Mouse (Mus musculus) hindbrain, embryonic 15.5 days (tissue): ENCODE measurements around the gene Spib. TPM values are rescaled to one million over a fixed set of nuclear protein-coding genes. Genes with fewer than 3 reads are reported as not detected.

Source experiments
- ATAC-seq: fragments of 200-750 bp; cut with Nextera tagmentation; 2 replicates; pipeline ENCODE4 v1.8.0; 2017; ENCODE audit warnings: low read depth, moderate number of reproducible peaks, moderate TSS enrichment; ENCODE audit not compliant: low FRiP score
- H3K27ac ChIP-seq: fragments of 300-500 bp; sonication (generic); replicated peaks from 2 replicates; pipeline ENCODE4 v1.5.1; 2015; ENCODE audit warnings: mild to moderate bottlenecking, inconsistent platforms
- H3K27me3 ChIP-seq: fragments of 300-500 bp; sonication (generic); 2 replicates; pipeline ENCODE4 v1.6.1; 2015; ENCODE audit warnings: control low read depth, inconsistent platforms
- H3K36me3 ChIP-seq: fragments of 300-500 bp; sonication (generic); 2 replicates; pipeline ENCODE4 v1.6.1; 2015; ENCODE audit warnings: control low read depth, inconsistent platforms
- H3K4me1 ChIP-seq: fragments of 300-500 bp; sonication (generic); replicated peaks from 2 replicates; pipeline ENCODE4 v1.6.1; 2015; ENCODE audit warnings: control low read depth, inconsistent platforms
- H3K4me2 ChIP-seq: fragments of 300-500 bp; sonication (generic); 2 replicates; pipeline ENCODE4 v1.6.1; 2015; ENCODE audit warnings: moderate library complexity, mild to moderate bottlenecking, inconsistent platforms
- H3K4me3 ChIP-seq: fragments of 300-500 bp; sonication (generic); 2 replicates; pipeline ENCODE4 v1.5.1; 2015; ENCODE audit warnings: mild to moderate bottlenecking, inconsistent platforms
- H3K9ac ChIP-seq: fragments of 300-500 bp; sonication (generic); 2 replicates; pipeline ENCODE4 v1.6.1; 2015; ENCODE audit warnings: inconsistent platforms
- H3K9me3 ChIP-seq: fragments of 300-500 bp; sonication (generic); 2 replicates; pipeline ENCODE4 v1.6.1; 2016; ENCODE audit warnings: control low read depth, inconsistent platforms
- WGBS: fragments of 180-500 bp; shearing (Covaris S2); methylation state at CpG from one replicate; pipeline ENCODE4 v1.1.7; 2015; 5-methylcytosine and 5-hydroxymethylcytosine counted together
- polyA plus RNA-seq: library from polyadenylated mRNA; unstranded; fragments of >200 nt; fragmentation: Nextera tagmentation; extraction: Ambion mirVana; gene quantifications from 2 replicates; pipeline ENCODE4 v1.2.1, GENCODE M21; 2015

Spib gene
- polyA plus RNA-seq, 1 experiment from 2014 or later = not detected

DNA sequence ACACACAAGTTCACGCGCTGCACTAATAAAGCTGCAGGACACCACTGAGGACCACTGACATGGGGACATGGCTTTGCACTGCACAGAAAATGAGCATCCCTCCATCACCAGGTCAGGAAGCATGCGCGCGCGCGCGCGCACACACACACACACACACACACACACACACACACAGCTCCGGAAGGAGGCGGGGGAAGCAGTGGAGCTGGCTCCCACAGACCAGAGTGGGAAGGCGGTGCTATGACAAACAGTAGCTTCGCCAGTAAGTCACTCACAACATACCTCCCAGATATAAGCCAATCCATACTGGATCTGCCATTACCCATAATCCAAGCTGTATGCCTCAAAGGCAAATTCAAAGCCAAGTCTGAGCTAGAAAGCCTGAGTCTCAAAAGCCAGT lies 15.2 kb upstream of the Spib start:
- Histone ChIP-seq H3K9ac (no peak overlapping the region), H3K27ac (no peak overlapping the region), H3K9me3 (no peaks in the 10 kb centered on the region), H3K36me3 (peaks cover 12% of the 10 kb centered on the region), H3K4me2 (peak overlapping the region; percentile 99; the same call in 1 of the 2 replicates), H3K4me3 (no peak overlapping the region), H3K27me3 (no peaks in the 10 kb centered on the region), H3K4me1 (peaks cover 13% of the 10 kb centered on the region)
- WGBS = 95% methylated on average over 13 of the region's 13 CpGs
- no peak for ATAC-seq

DNA sequence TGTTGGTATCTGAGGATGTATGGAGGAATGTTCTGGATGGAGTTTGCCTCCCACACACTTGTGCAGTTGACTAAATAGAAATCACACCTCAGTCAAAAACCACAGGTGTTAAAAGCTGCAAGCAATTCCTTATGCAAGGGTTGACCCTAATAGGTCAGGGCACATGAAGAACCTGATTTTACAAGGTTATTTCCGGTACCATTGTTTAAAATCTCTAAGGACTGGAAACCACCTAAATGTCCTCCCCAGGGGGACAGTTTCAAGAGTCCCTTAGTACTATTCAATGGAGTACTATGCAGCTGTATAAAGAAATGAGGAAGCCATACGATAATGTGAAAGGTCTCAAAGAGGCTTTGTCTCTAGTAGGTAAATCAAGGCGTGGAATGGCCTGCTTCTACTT lies 14.4 kb upstream of the Spib start:
- Histone ChIP-seq H3K4me2 (no peak overlapping the region), H3K9ac (no peak overlapping the region), H3K9me3 (no peaks in the 10 kb centered on the region), H3K36me3 (peaks cover 9% of the 10 kb centered on the region), H3K27me3 (no peaks in the 10 kb centered on the region), H3K27ac (no peak overlapping the region), H3K4me1 (peaks cover 13% of the 10 kb centered on the region), H3K4me3 (no peak overlapping the region)
- WGBS = 98% methylated on average over 3 of the region's 3 CpGs
- no peak for ATAC-seq

DNA sequence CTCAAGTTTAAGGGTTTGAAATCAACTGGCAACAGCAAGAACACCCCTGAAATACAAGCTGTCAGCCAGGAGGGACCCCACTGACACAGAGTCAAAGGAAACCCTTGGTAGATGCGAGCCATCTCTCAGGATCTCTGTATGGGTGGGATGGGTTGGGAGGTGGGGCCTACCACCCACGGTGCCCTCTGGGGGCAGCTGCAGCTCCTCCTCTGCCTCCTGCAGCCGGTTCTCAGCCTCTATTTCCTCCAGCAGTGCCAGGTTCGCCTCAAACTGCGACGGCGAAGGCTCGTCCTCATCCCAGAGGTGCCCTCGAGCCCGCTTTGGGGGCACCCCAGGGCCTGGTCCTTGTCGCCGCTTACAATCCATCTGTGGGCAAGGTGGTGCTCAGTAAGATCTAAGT lies 11.2 kb upstream of the Spib start:
- H3K36me3 ChIP-seq = peaks cover 6% of the 10 kb centered on the region; the same call in 1 of the 2 replicates
- 76% methylated on average over 12 of the region's 12 CpGs for WGBS
- ATAC-seq = no peak
- H3K9me3 ChIP-seq = no peaks in the 10 kb centered on the region
- H3K27ac ChIP-seq = no peak overlapping the region
- H3K9ac ChIP-seq = no peak overlapping the region
- no peak overlapping the region for H3K4me2 ChIP-seq
- H3K27me3 ChIP-seq = no peaks in the 10 kb centered on the region
- peaks cover 8% of the 10 kb centered on the region for H3K4me1 ChIP-seq
- H3K4me3 ChIP-seq = no peak overlapping the region

DNA sequence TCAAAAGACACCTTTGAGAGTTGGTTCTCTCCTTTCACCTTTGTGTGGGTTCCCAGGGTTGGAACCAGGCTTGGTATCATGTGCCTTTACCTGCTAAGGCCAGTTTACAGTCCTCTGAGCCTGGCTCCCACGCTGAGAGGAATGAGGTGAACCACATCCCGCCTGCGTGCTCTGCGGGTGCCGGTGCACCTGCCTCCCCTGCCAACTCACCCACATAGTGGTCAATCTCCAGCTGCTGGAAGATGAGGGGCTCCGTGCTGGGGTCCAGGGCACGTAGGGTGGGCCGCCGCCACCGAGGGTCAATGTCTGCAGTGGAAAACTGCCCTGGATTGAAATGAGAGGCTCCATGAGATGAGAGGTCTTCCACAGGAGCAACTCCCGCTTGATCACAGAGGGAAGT lies 10.7 kb upstream of the Spib start:
- H3K9ac ChIP-seq = no peak overlapping the region
- H3K27me3 ChIP-seq = no peaks in the 10 kb centered on the region
- no peaks in the 10 kb centered on the region for H3K9me3 ChIP-seq
- no peak overlapping the region for H3K4me2 ChIP-seq
- ATAC-seq = no peak
- H3K4me3 ChIP-seq = no peak overlapping the region
- peaks cover 3% of the 10 kb centered on the region for H3K4me1 ChIP-seq
- WGBS = 96% methylated on average over 11 of the region's 11 CpGs
- H3K36me3 ChIP-seq = peaks cover 6% of the 10 kb centered on the region; the same call in 1 of the 2 replicates
- H3K27ac ChIP-seq = no peak overlapping the region

DNA sequence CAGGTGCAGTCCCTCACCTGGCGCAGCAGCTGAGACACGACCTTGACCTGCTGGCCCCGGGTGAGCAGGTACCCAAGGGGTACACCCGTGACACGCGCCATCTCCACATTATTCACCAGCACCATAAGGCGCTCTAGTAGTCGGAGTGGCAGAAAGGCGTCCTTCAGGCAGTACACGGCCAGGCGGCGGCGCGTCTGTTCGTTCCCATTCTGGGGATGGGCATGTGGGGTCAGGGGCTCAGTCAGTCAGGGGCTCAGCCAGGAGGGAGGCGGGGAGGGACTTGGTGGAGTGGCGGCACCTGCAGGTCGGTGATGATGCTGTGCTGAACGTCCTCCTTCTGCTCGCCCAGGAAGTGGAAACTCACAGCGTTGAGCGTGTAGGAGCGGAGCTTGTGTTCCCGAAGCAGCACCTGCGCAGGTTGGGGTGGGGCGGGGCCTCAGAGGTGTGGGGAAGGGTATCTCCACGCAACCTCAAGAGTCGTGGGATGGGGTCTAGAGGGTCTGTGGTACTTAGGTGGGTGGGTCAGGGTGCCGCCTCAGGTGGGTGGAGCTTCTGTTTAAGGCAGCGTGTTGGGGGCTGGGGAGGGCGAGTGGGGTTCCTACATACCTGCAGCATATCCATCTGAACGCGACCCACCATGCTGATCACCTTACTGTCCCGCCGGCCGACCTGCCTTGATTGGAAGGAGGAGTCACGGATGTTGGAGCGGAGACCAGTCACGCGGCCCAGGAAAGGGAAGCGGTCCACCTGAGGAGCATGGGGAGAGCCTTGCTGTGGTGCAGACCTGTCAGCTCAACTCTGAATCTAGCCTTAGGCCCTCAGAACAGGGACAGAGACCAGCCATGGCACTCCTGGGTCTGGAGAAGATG lies 7.1 kb upstream of the Spib start:
- no peak overlapping the region for H3K4me3 ChIP-seq
- no peak overlapping the region for H3K27ac ChIP-seq
- ATAC-seq = no peak
- peaks cover 6% of the 10 kb centered on the region; the same call in 1 of the 2 replicates for H3K36me3 ChIP-seq
- no peaks in the 10 kb centered on the region for H3K27me3 ChIP-seq
- H3K9me3 ChIP-seq = no peaks in the 10 kb centered on the region
- no peak overlapping the region for H3K9ac ChIP-seq
- H3K4me2 ChIP-seq = no peak overlapping the region
- no peaks in the 10 kb centered on the region for H3K4me1 ChIP-seq
- WGBS = 92% methylated on average over 41 of the region's 41 CpGs

DNA sequence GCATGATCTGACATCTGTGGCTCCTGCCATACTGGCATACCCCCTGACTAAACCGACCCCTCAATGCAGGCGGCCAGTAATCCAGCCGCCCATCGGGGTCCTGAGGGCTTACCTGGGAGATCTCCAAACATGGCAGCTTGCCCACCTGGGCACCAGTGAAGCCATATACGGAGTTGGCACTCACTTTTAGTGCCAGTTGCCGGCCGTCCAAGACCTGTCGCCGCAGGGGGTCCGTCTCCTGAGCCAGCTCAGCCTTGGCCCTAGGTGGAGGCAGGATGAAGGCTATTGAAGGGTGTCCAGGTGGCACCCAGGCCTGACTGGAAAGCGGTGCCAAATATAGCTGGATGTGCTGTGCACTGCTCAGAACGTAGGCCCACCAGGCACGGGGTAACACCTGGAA lies 5.6 kb upstream of the Spib start:
- H3K27ac ChIP-seq = no peak overlapping the region
- H3K4me3 ChIP-seq = no peak overlapping the region
- no peaks in the 10 kb centered on the region for H3K27me3 ChIP-seq
- no peak overlapping the region for H3K4me2 ChIP-seq
- no peak for ATAC-seq
- no peaks in the 10 kb centered on the region for H3K9me3 ChIP-seq
- peaks cover 6% of the 10 kb centered on the region; the same call in 1 of the 2 replicates for H3K36me3 ChIP-seq
- WGBS = 90% methylated on average over 13 of the region's 13 CpGs
- H3K4me1 ChIP-seq = no peaks in the 10 kb centered on the region
- H3K9ac ChIP-seq = no peak overlapping the region

DNA sequence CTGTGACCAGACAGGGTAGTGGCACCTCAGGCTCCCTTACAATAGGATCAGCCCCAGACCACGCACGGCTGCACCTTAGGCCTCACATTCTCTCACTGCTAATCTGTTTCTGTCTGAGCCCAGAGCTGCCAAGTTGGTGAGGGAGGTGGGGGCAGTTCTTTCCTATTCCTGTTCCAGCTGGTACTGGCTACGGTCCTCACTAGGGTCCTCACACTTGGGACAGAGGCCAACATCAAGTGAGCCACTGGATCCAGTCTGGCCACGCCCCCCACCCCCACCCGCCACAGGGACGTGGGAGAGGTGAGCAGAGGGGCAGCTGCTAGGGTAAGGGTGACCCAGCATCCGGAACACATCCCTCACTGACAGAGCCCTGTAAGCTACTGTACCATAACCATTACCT lies 5.1 kb upstream of the Spib start:
- Histone ChIP-seq H3K4me3 (no peak overlapping the region), H3K9ac (no peak overlapping the region), H3K27me3 (no peaks in the 10 kb centered on the region), H3K4me2 (no peak overlapping the region), H3K4me1 (no peaks in the 10 kb centered on the region), H3K27ac (no peak overlapping the region), H3K9me3 (no peaks in the 10 kb centered on the region), H3K36me3 (peaks cover 6% of the 10 kb centered on the region; the same call in 1 of the 2 replicates)
- no peak for ATAC-seq
- 84% methylated on average over 7 of the region's 7 CpGs for WGBS

DNA sequence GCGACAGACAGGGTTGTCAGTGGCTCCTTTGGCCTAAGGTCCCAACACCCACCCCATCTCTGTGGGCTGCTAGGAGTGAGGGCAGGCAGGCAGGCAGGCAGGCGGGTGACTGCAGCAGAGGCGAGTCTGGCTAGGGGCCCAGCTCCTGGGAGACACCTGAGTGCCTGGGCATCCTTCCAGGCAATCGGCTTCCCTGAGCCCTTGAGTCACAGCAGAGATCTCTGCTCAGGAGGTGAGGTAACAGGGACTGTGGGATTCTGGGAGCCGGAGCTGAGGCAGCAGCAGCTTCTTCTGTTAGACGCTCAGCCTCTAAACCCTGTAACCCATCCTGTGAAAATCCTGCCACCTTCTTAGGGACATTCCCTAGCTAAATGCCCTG lies 4.7 kb upstream of the Spib start:
- H3K9me3 ChIP-seq = no peaks in the 10 kb centered on the region
- H3K4me1 ChIP-seq = no peaks in the 10 kb centered on the region
- ATAC-seq = no peak
- peaks cover 6% of the 10 kb centered on the region; the same call in 1 of the 2 replicates for H3K36me3 ChIP-seq
- no peak overlapping the region for H3K4me2 ChIP-seq
- no peaks in the 10 kb centered on the region for H3K27me3 ChIP-seq
- no peak overlapping the region for H3K9ac ChIP-seq
- H3K27ac ChIP-seq = no peak overlapping the region
- WGBS = 77% methylated on average over 6 of the region's 6 CpGs
- H3K4me3 ChIP-seq = no peak overlapping the region

DNA sequence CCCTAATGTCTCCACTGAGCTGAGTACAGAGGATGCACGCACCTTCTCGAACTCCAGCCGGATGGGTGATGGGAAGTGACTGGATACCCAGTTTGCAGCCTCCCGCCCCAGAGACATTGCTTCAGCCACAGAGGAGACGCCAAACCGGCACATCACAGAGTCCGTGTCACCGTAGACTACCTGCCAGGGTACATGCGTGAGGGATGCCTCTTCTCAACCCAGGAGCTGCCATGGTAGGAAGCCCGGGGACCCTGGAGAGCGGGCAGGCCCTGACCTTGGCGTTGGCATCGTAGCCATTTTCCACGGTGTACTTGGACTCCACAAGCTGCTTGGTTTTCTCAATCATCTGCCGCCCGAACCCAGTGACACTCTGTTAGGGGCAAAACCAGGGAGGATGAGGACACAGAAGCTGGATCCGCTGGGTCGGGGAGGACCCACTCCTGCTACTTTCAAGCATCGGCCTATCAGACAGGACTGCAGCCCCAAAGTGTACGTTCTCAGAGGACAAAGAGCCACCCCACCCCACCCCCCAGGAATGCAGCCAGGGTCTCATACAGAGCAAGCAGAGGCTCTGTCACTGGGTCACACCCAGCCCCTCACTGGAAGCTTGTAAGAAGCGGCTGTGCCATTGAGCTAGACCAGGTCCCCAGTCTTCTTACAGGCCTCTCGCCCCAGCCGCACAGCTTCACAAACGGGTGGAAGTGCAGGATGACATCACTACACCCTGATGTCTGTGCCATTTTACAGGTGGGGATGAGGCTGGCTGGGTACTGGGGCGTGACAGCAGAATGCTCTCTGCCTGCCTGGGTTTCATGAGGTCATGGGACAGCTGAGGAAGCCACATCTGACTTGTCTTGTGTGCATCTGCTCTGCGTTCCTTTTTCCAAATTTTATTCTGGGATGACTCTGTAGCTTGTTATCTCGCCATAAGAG lies 4.1 kb upstream of the Spib start:
- H3K9me3 ChIP-seq = no peaks in the 10 kb centered on the region
- no peak overlapping the region for H3K4me3 ChIP-seq
- H3K9ac ChIP-seq = no peak overlapping the region
- no peak overlapping the region for H3K4me2 ChIP-seq
- H3K27ac ChIP-seq = no peak overlapping the region
- WGBS = 92% methylated on average over 27 of the region's 27 CpGs
- H3K4me1 ChIP-seq = no peaks in the 10 kb centered on the region
- H3K27me3 ChIP-seq = no peaks in the 10 kb centered on the region
- no peak for ATAC-seq
- H3K36me3 ChIP-seq = peaks cover 3% of the 10 kb centered on the region; the same call in 1 of the 2 replicates

DNA sequence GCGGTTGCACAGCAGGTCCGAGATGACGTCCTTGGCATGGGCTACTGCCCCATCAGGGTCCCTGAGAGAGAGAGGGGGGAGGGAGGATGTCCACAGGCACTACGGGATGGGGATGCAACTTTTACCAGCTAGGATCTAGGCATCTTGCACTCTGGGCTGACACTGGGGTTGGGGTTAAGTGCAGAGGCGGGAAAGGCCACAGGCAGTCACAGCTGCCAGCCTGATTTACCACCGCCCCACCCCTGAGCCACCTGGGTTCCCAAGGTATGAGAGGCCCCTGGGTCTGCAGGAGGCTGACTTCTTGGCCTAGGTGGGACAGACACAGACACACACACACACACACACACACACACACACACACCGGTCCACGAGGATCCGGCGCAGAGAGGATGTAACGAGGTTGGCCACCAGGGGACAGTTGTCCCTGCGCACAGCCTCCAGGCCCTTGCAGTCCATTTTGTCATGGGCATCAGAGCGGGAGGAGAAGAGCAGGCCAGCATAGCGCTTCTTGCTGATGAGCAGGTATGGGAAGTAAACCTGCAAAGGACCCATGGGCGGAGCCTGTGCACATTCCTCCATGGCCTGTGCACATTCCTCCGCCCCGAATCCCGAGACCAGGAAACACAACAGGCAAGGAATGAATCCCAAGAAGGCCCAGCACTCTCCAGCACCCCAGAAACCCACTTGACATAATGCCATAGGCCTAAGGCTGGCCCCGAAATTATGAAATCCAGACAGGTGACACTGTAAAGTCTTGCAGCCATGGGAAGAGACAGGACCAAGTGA lies 3.0 kb upstream of the Spib start:
- no peaks in the 10 kb centered on the region for H3K9me3 ChIP-seq
- no peaks in the 10 kb centered on the region for H3K4me1 ChIP-seq
- H3K9ac ChIP-seq = no peak overlapping the region
- H3K4me2 ChIP-seq = no peak overlapping the region
- no peak for ATAC-seq
- H3K4me3 ChIP-seq = no peak overlapping the region
- no peak overlapping the region for H3K27ac ChIP-seq
- WGBS = 93% methylated on average over 19 of the region's 19 CpGs
- H3K36me3 ChIP-seq = no peaks in the 10 kb centered on the region
- H3K27me3 ChIP-seq = no peaks in the 10 kb centered on the region

DNA sequence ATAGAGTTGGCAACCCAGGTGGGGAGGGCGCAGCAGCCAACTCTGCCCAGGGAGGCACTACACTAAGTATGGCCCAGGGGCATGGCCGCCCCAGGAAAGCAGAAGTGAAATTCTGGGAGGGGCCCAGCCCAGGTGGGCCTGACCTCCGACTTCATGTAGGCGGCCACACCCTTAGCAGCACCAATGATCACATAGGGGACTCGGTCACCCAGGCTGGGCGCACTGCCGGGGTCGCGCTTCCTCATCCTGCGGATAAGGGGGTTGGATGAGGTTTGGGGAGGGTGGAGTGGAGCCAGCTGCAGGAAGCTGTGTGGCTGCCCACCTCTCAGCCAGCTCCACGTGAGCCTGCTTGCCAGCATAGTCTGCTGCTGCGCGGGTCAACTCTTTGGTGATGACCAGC lies 2.4 kb upstream of the Spib start:
- Histone ChIP-seq H3K27me3 (0 out of 2 replicates have a peak, but pooled peaks cover 1% of the 10 kb centered on the region), H3K9ac (no peak overlapping the region), H3K27ac (no peak overlapping the region), H3K4me3 (no peak overlapping the region), H3K9me3 (no peaks in the 10 kb centered on the region), H3K36me3 (no peaks in the 10 kb centered on the region), H3K4me2 (no peak overlapping the region), H3K4me1 (no peaks in the 10 kb centered on the region)
- no peak for ATAC-seq
- WGBS = 91% methylated on average over 13 of the region's 13 CpGs
